Mouse (Mus musculus) cerebellum, adult 9-10 months (tissue): ENCODE measurements around the gene Cfap161.
A peak's percentile ranks its signal among the peaks of the same experiment; 100 is the strongest.

Source experiments
- DNase-seq: peaks from one replicate; pipeline ENCODE4 v3.0.0; 2022

Gene Cfap161

DNA sequence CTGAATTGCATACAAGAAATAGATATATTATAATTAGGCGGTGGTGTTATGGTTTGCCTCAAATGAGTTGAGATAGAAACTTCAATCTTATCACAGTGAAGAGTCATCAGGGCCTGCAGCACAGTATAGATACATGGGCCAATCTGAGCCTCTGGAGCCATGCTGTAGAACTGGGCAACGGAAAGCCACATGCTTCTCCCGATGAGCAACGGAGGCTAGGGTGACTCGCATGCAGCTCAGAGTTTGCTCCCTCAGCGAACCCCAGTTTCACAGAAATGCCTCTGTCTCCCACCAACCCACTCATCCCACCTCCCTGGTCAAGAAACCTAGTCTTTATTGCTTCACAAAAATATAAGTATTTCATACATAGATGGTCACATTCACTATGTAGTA is 6.8 kb upstream of the Cfap161 start:
- no peak for DNase-seq

DNA sequence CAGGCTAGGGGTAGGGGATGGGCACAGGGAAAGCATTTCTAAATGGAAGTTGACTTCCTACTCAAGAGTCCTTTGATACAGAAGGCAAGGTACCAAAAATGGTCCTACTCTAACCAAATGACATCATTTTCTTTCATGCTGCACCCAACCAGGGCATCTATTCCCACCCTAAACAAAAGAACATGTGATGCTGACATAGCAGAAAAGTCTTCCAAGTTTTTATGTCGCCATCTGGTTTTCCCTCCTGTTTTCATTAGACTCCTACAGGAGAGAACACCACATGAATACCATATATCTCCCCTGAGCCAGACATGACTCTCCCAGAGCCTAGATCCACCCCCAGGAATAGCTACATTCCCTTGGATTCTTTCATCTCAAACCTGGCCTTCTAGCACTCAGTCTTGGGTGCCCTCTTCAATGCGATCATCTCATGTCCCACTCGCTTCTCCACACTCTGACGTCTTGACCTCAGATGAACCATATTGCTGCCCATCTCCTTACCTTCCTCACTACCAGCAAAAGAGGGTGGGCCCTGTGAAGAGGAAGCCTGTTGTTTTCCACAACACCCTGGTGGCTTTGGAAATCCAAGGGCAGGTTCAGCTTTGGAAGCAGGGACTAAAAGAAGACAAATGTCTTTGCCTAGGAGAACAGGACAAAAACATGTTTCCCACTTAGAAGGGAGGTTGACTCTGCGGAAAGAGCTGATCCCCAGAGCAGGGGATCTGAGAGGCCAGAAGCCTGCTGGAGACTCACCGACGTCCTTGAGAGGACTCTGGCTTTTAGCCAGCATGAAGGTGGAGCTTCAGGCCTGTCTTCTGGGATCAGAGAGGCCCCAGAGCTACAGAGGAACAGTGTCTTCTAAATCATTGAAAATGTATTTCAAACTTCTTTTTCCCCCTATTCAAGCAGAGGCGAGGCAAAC is 6.1 kb upstream of the Cfap161 start:
- peak; percentile 70 for DNase-seq

DNA sequence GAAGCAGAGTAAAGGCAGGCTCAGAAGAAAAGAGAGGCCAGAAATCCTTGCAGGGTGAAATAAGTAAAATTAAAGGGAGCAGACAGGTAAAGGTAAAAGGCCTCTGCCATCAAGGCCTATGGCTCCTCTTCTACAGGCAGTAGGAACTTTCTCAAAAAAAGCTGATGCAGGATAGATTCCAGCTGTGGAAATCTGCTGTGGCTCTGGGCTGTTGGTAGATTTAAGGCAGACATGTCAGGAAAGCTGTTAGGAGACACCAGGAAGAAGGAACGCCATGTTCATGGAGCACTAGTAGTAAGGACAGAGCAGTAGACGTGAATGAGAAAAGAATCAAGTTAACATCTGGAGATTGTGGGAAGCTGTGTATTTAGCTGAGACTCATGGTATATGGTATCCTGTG is 5.4 kb upstream of the Cfap161 start:
- no peak for DNase-seq

DNA sequence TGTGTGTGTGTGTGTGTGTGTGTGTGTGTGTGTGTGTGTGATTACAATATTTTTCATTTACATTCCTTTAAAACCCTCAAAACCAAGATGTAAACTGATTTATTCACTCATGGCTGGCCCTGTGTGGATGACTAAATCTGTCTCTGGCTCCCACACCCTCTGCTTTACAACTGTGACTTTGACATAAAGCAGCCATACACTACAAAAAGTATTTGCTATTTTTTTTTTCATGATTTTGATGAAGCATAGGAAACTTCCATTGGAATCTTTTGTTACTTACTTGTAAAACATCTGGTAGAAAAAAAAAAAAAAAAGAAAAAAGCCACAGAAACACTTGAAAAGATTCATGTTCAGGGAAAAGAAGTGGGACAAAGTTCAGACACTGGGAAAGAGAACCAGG is 3.3 kb upstream of the Cfap161 start:
- no peak for DNase-seq

DNA sequence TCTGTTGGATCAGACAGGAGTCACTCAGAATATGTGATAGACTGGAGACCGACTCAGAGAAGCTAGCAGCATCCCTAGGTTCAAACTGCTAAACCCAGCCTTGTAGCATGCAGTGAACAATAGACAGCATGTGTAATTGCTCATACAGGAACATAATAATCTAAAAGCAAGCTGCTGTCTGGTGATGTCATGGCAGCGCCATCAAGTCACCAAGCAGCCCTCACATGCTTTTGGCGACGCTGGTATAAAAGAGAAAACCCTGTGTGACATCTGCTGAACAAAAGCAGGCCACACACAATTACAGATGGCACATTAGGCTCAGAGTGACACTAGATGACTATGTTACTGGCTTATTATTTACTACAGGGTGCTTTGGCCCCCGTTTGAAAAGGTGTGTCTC is 1.5 kb upstream of the Cfap161 start:
- DNase-seq, result no peak

DNA sequence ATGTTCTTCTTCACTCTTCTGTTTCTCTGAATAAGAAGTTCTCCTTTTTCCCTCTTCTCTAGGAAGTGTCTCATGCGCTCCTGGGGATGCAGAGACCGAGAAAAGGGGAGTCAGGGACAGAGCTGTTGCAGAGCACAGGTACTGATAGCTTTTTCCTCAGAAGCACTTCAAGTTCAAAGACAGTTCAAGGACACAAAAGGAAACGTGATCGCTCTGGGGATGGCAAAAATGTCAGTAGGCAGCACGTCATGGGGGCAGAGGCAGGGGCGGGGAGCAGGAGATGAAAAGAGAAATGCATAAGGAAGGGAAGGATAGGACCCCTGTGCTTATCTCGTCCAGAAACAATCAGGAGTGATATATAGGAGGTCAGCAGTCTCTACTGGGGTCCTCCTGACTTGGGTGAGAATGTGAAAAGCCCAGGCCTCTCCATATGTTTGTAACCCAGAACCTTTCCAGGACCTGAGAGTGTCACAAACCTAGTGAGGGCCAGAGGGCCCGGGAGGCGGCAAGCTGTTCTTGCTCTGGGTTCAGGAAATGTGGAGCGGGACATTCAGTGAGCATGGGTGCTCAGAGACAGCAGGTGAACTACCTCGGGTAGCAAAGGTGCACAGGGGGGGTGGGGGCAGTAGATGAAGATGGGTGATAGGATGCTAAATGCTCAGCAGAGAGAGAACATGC is 535 bp downstream of the Cfap161 start:
- DNase-seq, result no peak

DNA sequence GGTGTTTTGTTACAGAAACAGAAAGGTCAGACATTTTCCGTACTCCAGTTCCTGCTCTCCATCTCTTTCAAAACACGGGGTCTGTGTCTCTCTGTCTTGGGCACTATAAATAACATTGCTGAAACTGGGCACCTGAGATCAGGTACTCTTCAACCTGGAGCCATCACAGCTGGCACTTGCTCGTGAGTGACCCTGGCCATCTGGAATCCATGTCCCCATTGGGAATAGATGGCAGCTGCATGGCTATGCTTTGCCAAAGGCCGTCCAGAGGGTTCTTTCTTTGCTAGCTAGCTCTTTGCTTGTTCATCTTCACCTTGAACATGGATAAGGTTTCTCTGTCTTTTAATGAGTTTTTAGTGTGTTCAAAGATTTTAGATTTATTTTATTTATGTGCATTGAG is 13.8 kb downstream of the Cfap161 start:
- DNase-seq, result no peak

DNA sequence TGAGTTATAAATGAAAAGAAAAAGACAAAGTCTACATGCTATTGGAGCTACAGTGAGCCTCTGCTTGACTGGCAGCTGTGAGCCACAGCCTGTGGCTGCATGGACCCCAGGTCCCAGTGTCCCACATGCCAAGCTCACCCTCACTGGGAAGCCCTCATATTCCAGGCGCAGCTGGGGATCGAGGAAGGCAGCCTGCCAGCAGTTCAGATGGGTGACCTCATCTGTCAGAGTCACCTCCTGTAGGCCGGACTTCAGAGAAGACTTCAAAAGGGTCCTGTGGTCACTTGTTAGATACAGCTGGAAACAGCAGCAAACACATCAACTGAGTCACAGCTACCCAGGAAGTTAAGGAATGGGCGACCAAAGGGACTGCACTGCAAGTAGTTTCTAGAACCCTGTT is 14.7 kb downstream of the Cfap161 start:
- no peak for DNase-seq

DNA sequence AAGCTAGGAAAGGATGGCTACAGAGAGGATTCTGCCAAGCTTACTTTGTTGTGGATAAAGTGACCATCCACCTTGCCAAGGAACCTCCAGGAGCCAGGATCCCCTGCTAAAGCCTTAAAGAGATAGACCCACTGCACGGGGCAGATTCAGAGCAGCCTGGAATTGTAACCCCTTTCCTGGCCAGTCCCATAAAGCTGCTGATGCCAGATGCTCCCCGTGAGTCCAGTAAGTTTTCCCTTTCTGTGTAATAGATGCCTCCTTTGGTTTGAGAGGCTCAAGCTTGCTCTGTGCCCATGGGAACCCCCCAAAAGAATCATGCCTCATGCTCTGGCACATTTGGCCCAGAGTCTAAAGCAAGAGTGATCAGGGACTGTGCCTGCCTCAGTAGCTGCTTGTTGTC is 15.7 kb downstream of the Cfap161 start:
- DNase-seq, result no peak

DNA sequence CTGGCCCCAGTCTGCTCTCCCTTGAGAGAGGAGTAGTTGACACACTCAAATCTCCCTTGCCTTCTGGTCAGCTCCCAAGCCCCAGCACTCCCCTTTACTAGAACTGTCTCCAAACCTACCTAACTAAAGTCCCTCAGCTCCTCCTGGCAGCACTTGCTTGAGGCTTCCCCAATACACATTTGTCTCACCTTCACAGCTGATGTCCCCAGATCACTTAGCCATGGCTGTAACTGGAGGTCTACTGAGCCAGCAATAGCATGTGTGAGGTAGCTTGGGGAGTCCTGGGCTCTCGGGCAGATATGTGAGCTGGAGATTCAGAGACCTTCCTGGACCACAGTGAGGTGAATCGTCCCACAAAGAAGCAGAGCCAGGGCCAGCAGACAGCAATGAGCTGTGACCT is 16.2 kb downstream of the Cfap161 start:
- no peak for DNase-seq

DNA sequence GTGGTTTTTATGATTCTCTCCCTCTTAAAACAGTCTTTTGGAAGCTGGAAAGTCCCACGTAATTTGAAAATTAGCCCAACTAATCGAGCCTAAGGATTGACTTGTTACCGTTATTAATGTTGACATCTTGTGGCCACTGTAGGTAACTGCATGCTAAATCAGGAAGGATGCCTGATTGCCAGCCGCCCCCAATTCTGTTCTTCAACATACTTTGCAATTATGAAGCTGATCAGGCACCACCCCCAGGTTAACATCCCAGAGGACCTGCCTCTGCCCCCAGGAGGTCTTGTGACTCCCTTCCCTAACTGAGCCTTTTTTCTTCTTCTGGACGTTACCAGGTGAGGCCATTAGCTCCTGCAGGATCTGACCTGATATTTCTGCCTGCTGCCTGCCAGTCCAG is 20.0 kb downstream of the Cfap161 start:
- DNase-seq, result peak; percentile 88

DNA sequence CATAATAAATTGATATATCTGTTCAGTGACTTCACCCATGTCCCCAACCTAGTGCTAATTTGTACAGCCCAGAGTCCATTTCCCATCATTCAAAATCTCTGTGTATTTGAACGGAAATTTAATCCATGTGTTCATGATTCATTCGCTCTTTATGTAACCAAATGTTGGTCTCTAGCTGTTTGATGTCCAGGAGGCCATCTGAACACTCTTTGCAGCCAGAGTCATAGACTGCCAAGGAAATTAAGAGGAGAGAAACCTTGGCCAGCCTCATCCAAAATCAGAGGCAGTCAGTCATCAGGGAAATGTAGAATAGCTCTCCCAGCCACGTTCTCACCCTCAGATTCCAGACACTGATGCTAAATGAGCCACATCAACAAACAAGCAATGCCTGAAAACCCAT is 31.0 kb downstream of the Cfap161 start:
- DNase-seq, result peak; percentile 91

DNA sequence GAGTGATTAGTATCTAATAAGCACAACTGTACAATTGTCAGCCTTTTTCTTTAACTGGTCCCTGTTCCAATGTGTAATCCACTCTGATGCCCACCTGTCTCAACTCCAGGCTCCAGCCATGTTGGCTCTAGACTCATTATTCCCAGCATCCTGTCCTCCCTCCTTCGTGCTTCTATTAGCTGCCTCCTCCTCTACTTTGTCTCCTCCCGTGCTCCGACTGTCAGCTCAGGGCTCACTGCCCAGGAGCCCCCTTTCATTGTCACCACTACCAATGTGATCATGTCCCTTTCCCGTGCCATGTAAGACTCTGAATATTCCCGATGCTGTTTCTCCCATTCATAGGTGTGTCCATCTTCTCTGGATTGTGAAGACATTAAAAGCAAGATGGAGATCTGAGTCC is 32.3 kb downstream of the Cfap161 start:
- no peak for DNase-seq

DNA sequence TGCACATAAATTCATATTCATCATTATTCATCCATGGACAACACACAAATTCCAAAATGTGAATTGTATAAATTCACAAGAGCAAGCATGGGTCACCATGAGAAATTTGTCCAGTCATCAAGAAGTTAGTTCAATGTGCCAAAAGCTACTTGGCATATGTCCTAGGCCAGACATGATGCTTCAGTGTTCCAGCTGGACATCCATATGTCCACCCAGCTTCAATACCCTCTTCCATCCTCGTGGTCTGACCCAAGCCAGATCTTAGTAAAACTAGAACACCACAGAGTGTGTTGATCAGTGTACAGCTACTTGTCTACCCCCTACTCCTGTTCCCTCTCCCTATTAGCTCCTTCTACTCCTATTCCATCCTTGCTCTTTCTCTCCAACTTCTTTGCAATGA is 43.6 kb downstream of the Cfap161 start:
- DNase-seq, result peak; percentile 98

DNA sequence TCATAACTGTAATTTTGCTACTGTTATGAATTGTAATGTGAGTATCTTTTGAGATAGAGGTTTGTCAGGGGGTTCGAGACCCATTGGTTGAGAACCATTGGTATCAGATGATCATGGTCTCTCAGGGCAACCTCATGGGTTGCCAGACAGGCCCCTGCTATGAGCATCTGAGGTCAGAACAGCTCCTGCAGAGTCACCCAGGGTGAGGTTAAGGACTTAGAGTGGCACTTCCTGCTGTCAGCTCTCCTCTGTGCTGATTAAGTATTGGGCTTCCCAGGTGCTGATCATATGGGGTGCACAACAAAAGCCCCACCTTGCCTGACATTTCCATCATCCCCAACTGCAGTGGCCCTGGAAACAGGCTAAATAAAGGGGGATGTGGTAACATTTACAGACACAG is 46.3 kb downstream of the Cfap161 start:
- no peak for DNase-seq

DNA sequence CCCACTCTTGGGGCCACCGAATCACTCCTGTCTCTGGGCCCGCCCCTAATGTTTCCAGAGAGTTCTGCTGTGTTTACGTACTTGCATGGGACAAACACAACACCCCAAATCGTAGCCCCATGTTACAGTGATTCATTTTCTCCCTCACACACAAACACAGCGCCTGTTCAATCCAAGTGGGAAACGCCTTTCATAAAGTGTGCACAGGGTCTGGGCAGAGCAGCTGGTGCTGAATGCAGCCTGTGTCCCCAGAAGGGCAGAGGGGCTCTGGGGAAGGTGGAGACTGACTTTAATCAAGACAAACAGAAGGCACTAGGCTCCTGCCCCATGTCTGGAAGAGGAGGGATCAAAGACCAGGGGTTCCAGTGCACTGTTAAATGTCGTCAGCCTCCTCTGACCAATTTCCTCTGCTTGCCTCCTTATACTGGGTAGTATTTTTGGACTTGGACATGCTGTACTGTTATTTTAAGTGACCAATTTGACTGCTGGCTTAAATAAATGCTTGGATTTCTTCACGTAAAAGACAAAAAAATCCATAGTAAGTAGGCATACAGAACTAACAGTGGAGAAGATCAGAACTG is 48.5 kb downstream of the Cfap161 start:
- no peak for DNase-seq

DNA sequence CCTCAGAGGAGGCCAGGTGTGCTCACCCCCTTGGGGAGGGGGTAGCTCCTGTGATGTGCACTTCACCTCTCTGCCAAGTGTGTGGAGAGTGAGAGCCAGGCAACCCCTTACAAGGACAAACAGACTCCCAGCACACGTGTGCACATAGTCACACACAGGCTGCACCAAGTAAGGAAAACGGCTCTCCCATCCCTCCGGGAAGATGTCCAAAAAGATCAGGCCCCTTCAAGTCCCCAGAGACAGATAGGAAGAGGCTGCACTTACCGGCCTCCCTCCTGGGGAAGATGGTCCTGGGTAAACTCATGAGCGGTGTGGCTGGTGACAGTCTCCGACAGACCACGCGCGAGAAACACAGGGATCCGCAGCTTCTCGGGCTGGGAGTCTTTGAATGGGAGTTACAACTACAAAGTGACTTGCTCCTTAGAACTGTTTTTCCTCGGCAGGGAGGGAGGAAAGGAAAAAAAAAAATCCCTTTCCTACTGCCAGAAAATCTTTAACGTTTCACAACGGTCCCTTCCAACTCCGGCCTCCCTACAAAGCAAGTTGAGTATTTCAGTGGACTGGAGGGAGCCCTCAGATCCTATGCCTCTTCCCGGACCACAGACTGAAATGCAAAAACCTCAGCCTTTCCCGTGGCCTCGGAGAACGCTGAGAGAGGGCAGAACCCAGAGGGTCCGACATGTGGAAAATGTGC is 49.1 kb downstream of the Cfap161 start, which contains the start of gene Il16:
Gene Il16 (minus strand): TSS at position 314 of the 694 bp plus-strand sequence.
- DNase-seq, result peak; percentile 27

DNA sequence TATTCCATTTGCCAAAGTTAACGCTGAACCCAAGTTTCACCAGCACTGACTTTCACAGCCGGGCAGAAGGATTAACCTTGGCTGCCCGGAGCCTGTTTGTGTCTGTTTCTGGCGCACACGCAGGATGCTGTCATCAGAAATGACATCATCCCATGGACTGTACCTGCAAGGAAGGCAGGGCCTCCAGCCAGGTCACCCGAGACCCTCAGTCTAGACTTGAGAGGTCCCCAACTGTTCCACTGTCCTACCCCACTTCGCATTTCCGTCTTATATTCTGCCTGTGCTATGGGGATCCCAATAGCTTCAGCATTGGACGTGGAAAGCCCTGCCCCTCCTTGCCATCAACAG is 49.6 kb downstream of the Cfap161 start:
- DNase-seq, result no peak

DNA sequence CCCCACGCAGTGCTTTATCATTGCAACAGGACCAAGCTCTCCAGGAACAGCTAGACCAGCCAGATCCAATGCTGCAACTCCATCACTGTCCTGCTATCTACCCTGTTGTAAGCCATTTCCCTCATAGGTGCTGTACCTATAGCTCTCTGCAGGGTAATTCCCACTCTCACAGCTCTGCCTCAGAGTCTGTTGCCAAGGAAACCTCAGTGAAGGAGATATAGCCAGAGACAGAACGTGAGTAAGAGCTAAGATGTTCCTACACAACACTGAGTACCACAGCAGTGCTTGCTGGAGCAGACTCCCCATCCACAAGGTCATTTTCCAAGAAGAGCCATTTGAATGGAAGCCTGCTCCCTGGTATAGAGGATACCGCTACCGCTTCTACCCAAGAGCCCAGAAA is 50.4 kb downstream of the Cfap161 start:
- DNase-seq, result no peak

DNA sequence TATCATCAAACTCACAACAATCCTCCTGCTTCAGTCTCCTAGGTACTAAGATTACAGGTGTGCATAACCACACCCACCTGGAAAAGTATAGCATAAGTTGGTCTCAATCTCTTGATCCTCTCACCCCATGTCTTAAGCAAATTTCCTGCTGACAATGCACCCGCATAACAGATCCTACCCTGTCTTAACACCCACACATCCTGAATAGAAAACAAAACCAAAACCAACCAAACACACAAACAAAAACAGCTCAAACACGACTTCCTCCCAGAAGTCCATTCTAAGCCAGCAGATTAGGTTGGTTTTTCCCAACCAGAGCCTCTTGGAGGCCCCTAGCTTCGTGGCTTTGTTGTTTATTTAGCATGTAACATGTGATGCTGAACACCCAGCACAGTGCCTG is 52.0 kb downstream of the Cfap161 start:
- no peak for DNase-seq

DNA sequence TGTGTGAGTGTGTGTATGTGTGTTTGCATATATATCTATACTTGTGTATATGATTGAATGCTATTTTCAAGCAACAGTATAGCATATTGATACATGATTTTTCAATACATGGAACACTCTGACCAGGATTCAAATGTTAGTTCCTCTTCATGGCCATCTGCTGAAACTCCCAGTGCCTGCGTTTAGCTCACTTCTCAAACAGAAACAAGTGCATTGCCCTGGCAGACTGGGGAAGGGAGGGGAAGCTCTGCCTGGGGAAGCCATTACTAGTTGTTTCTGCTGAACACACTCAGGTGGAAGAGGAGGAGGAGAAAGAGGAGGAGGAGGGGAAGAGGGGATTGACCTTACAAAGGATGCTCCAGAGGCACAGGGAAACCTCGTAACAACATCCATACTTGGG is 52.7 kb downstream of the Cfap161 start:
- no peak for DNase-seq

DNA sequence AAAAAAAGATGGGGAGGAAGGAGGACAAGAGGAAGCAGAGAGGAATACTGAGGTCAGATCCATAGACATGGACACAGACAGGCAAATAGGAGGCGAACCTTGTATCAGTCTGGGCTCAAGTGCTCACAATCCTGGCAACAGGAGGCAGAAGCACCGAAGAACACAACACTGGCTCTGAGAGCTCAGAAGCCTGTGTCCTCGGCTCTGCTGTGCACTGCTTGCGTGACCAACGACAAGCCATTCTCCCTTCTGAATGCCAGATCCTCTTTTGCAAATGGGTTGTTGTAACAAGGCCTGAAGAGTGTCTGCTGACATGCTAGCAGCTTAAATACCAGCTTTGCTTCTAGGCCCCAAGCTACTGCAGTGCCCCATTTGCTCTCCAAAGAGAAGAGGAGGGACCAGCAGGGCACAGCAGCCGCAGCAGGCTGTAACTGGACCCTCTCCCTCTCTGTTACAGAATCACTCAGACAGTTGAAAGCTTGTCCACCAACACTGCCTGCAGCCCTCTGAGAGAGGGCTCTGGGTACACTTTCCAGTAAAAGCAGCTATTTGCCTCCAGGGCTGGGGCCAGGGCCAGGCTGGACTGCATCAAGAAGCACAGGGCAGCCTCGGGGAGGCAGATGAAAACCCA is 54.9 kb downstream of the Cfap161 start:
- no peak for DNase-seq
